Mouse (Mus musculus) embryonic facial prominence, embryonic 12.5 days (tissue): ENCODE results near the gene Cdhr4. TPM values are rescaled to one million over a fixed set of nuclear protein-coding genes. Genes with fewer than 3 reads are reported as not detected.

Experiments
- ATAC-seq: fragments of 200-750 bp; cut with Nextera tagmentation; 2 replicates; pipeline ENCODE4 v1.8.0; 2017; ENCODE audit not compliant: insufficient number of reproducible peaks, insufficient read depth, low FRiP score, low TSS enrichment
- H3K27ac ChIP-seq: fragments of 300-500 bp; sonication (generic); 2 replicates; pipeline ENCODE4 v1.5.1; 2016; ENCODE audit warnings: mild to moderate bottlenecking
- H3K27me3 ChIP-seq: fragments of 300-500 bp; sonication (generic); 2 replicates; pipeline ENCODE4 v1.6.1; 2016; ENCODE audit warnings: mild to moderate bottlenecking, moderate library complexity
- H3K36me3 ChIP-seq: fragments of 300-500 bp; sonication (generic); 2 replicates; pipeline ENCODE4 v1.6.1; 2016; ENCODE audit warnings: mild to moderate bottlenecking
- H3K4me1 ChIP-seq: fragments of 300-500 bp; sonication (generic); 2 replicates; pipeline ENCODE4 v1.6.1; 2016
- H3K4me2 ChIP-seq: fragments of 300-500 bp; sonication (generic); replicated peaks from 2 replicates; pipeline ENCODE4 v1.6.1; 2016; ENCODE audit warnings: mild to moderate bottlenecking, moderate library complexity
- H3K4me3 ChIP-seq: fragments of 300-500 bp; sonication (generic); 2 replicates; pipeline ENCODE4 v1.5.1; 2016; ENCODE audit warnings: mild to moderate bottlenecking
- H3K9ac ChIP-seq: fragments of 300-500 bp; sonication (generic); 2 replicates; pipeline ENCODE4 v1.6.1; 2016; ENCODE audit warnings: mild to moderate bottlenecking, moderate library complexity
- H3K9me3 ChIP-seq: fragments of 300-500 bp; sonication (generic); 2 replicates; pipeline ENCODE4 v1.6.1; 2016; ENCODE audit warnings: mild to moderate bottlenecking, moderate library complexity
- WGBS: fragments of 180-500 bp; shearing (Covaris S2); methylation state at CpG from one replicate; pipeline ENCODE4 v1.1.7; 2016; 5-methylcytosine and 5-hydroxymethylcytosine counted together
- polyA plus RNA-seq: library from polyadenylated mRNA; unstranded; fragments of >200 nt; fragmentation: Nextera tagmentation; extraction: Ambion mirVana; gene quantifications from 2 replicates; pipeline ENCODE4 v1.2.1, GENCODE M21; 2016

Gene Cdhr4
- polyA plus RNA-seq, 1 experiment from 2014 or later: 14.6 TPM

GRCm38 (mm10) chr9:107978815-107979214 is 13.5 kb upstream of the Cdhr4 start:
- Histone ChIP-seq H3K9me3 (no peaks in the 10 kb centered on the region), H3K4me3 (no peak overlapping the region), H3K4me2 (no peak overlapping the region), H3K36me3 (no peaks in the 10 kb centered on the region), H3K27me3 (no peaks in the 10 kb centered on the region), H3K4me1 (peaks cover 41% of the 10 kb centered on the region), H3K27ac (no peak overlapping the region), H3K9ac (no peak overlapping the region)
- 88% methylated on average over 12 of the region's 12 CpGs for WGBS
- no peak for ATAC-seq

- no peaks in the 10 kb centered on the region for H3K9me3 ChIP-seq
- H3K4me1 ChIP-seq: peaks cover 43% of the 10 kb centered on the region
- no peaks in the 10 kb centered on the region for H3K27me3 ChIP-seq
- H3K4me3 ChIP-seq: peak overlapping the region; percentile 87
- H3K9ac ChIP-seq: peak overlapping the region; percentile 88; the same call in 1 of the 2 replicates
- WGBS: 15% methylated on average over 7 of the region's 7 CpGs
- peak overlapping the region; percentile 98 for H3K27ac ChIP-seq
- H3K4me2 ChIP-seq: peak overlapping the region; percentile 88
- peak; percentile 59 for ATAC-seq
- H3K36me3 ChIP-seq: no peaks in the 10 kb centered on the region
Observed at GRCm38 (mm10) chr9:107981684-107982605, 10.4 kb upstream of the Cdhr4 start.

- peak; percentile 75 for ATAC-seq
- H3K4me1 ChIP-seq: peaks cover 48% of the 10 kb centered on the region
- 14% methylated on average over 13 of the region's 14 CpGs for WGBS
Observed at GRCm38 (mm10) chr9:107982681-107983346, 9.5 kb upstream of the Cdhr4 start, which contains the start of gene Gm20661. Gene Gm20661, plus strand, starts transcription at chr9:107983058.

DNA sequence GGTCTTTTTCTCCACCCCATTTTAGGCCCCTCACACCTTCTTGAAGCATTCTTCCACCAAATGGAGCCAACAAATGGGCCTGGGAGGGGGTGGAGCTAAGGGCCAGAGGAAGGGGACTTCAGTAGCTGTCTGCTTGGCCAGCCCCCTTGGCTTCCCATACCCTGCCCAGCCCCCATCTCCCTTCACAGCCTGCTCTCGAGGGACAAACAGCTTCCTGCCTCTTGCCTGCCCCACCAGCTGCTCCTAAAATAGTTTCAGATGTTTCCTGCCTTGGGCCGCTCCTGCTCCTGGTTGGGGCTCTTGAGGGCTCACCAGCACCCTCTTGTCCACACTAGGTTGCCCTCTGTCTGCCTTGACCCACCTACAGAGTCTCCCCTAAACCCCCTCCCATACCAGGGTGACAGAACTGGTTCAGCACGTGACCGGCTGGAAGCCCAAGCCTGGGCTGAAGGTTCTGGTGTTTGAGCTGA is 8.8 kb upstream of the Cdhr4 start:
- Histone ChIP-seq H3K4me1 (peaks cover 53% of the 10 kb centered on the region), H3K4me2 (peak overlapping the region; percentile 88), H3K36me3 (no peaks in the 10 kb centered on the region), H3K9ac (peak overlapping the region; percentile 88), H3K27ac (peak overlapping the region; percentile 98), H3K9me3 (no peaks in the 10 kb centered on the region), H3K27me3 (no peaks in the 10 kb centered on the region), H3K4me3 (peak overlapping the region; percentile 87)
- 0 out of 2 replicates have a peak, but pooled peaks have one; percentile 19 for ATAC-seq
- 11% methylated on average over 4 of the region's 4 CpGs for WGBS

More at GRCm38 (mm10) chr9:107982681-107983346, 9.5 kb upstream of the Cdhr4 start, which contains the start of gene Gm20661:
- Histone ChIP-seq H3K27me3 (no peaks in the 10 kb centered on the region), H3K4me3 (peak within 1 kb of the TSS; percentile 87), H3K27ac (peak within 1 kb of the TSS; percentile 98), H3K36me3 (no peaks in the 10 kb centered on the region), H3K9ac (peak within 1 kb of the TSS; percentile 88), H3K4me2 (peak within 1 kb of the TSS; percentile 88), H3K9me3 (no peaks in the 10 kb centered on the region)

GRCm38 (mm10) chr9:107984052-107984753 is 8.1 kb upstream of the Cdhr4 start:
- H3K4me2 ChIP-seq: peak overlapping the region; percentile 88
- peak overlapping the region; percentile 88 for H3K9ac ChIP-seq
- H3K27ac ChIP-seq: peak overlapping the region; percentile 98
- no peaks in the 10 kb centered on the region for H3K9me3 ChIP-seq
- ATAC-seq: no peak
- 23% methylated on average over 19 of the region's 19 CpGs for WGBS
- H3K4me3 ChIP-seq: peak overlapping the region; percentile 87
- no peaks in the 10 kb centered on the region for H3K27me3 ChIP-seq
- H3K4me1 ChIP-seq: peaks cover 53% of the 10 kb centered on the region
- H3K36me3 ChIP-seq: no peaks in the 10 kb centered on the region

DNA sequence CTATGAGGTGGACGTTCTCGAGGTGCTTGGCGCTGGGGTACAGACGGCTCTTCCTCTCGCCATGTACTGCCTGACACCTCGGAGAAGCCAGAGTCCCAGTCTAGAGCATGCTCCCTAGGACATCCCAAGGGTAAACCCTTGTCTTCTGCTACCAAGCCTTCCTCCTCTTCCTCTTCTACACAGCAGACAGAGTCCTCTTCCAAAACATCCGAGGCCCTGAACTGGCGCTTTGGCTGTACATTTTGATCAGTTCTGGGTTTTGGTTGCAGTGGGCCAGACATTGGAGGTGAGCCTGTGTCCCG is 7.6 kb upstream of the Cdhr4 start:
- 29% methylated on average over 9 of the region's 9 CpGs for whole genome bisulfite sequencing
- Histone ChIP-seq H3K4me1 (peaks cover 53% of the 10 kb centered on the region), H3K9me3 (no peaks in the 10 kb centered on the region), H3K36me3 (no peaks in the 10 kb centered on the region), H3K9ac (peak overlapping the region; percentile 88), H3K4me3 (peak overlapping the region; percentile 87), H3K27me3 (no peaks in the 10 kb centered on the region), H3K27ac (peak overlapping the region; percentile 98), H3K4me2 (peak overlapping the region; percentile 88)
- no peak for ATAC-seq

GRCm38 (mm10) chr9:107985131-107986119 is 6.9 kb upstream of the Cdhr4 start, which contains the start of gene Inka1:
Gene Inka1, minus strand, starts transcription at chr9:107985879.
- H3K4me1 ChIP-seq: peaks cover 46% of the 10 kb centered on the region
- peak; percentile 64 for ATAC-seq
- no peaks in the 10 kb centered on the region for H3K9me3 ChIP-seq
- peak within 1 kb of the TSS; percentile 88 for H3K9ac ChIP-seq
- peak within 1 kb of the TSS; percentile 87 for H3K4me3 ChIP-seq
- no peaks in the 10 kb centered on the region for H3K27me3 ChIP-seq
- peak within 1 kb of the TSS; percentile 98 for H3K27ac ChIP-seq
- WGBS: under 1% methylated on average over 58 of the region's 58 CpGs
- H3K36me3 ChIP-seq: no peaks in the 10 kb centered on the region
- H3K4me2 ChIP-seq: peak within 1 kb of the TSS; percentile 88

- Histone ChIP-seq H3K4me3 (peak overlapping the region; percentile 87), H3K9me3 (no peaks in the 10 kb centered on the region), H3K4me2 (peak overlapping the region; percentile 88), H3K36me3 (no peaks in the 10 kb centered on the region), H3K27me3 (no peaks in the 10 kb centered on the region), H3K9ac (no peak overlapping the region), H3K4me1 (peaks cover 36% of the 10 kb centered on the region), H3K27ac (peak overlapping the region; percentile 98)
- ATAC-seq: 0 out of 2 replicates have a peak, but pooled peaks have one; percentile 17
- WGBS: 3% methylated on average over 18 of the region's 18 CpGs
Observed at GRCm38 (mm10) chr9:107986376-107986775, 5.9 kb upstream of the Cdhr4 start.

DNA sequence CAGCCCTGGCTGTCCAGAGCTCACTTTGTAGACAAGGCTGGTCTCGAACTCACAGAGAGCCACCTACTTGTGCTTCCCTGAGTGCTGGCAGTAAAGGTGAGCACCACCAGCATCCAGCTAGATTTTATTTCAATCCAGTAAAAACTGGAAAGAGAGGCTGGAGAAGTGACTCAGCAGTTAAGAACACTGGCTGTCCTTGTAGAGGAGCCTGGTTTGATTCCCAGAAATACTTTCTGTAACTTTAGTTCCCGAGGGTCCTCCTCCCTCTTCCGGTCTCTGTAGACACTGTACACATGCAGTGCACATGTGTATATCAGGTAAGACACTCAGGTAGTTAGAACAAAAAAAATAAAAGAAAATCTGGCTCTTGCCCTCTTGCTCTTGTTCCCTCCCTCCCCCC is 4.3 kb upstream of the Cdhr4 start:
- Histone ChIP-seq H3K4me3 (no peak overlapping the region), H3K9ac (no peak overlapping the region), H3K36me3 (no peaks in the 10 kb centered on the region), H3K4me2 (no peak overlapping the region), H3K27ac (peak overlapping the region; percentile 65; the same call in 1 of the 2 replicates), H3K4me1 (peaks cover 22% of the 10 kb centered on the region), H3K27me3 (no peaks in the 10 kb centered on the region), H3K9me3 (no peaks in the 10 kb centered on the region)
- no peak for ATAC-seq
- 41% methylated on average over 3 of the region's 3 CpGs for WGBS

- Histone ChIP-seq H3K4me3 (no peak overlapping the region), H3K36me3 (no peaks in the 10 kb centered on the region), H3K27ac (no peak overlapping the region), H3K4me1 (peaks cover 5% of the 10 kb centered on the region; the same call in 1 of the 2 replicates), H3K9ac (no peak overlapping the region), H3K4me2 (no peak overlapping the region), H3K27me3 (no peaks in the 10 kb centered on the region), H3K9me3 (no peaks in the 10 kb centered on the region)
- no peak for ATAC-seq
- WGBS: 81% methylated on average over 11 of the region's 11 CpGs
Observed at GRCm38 (mm10) chr9:107993013-107993412, 716 bp downstream of the Cdhr4 start.
